Mouse (Mus musculus): Measurements from ENCODE around the gene Trip6.

DNA sequence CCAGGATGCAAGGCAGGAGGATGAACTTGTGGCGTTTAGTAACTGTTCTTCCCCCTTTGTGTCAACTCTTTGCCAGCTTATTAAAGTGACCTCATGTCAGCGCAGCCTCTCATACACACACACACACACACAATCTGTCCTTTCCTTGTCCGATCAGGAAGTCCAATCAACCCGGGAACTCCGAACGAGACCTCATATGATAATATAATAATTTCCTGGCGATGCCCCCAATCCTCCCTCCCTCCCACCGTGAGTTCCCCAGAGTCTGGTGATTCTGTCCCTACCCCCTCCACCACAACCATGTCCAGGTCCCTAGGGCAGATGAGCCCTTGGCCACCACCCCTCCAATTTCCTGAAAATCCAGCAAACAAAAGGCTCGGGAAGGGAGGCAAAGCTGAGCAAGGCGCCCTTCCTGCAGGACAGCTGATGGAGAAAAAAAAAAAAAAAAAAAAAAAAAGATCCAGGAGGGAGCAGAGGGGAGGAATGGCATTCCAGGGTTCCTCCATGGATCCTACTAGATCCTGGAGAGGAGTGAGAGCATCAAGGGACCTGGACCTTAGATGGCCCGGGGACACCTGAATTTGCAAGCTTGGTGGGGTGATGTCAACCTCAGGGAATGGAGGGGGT, 24.6 kb upstream of the Trip6 start:
- TF ChIP-seq CTCF (IDR thresholded peaks at IDR 0.05; ENCODE audit: borderline replicate concordance, insufficient read depth, low read depth, low read length) (no peak), POLR2A (IDR thresholded peaks at IDR 0.05; ENCODE audit: borderline replicate concordance, insufficient read depth, low read length) (no peak; the same call in 1 of the 2 replicates)

Data from cerebellum, adult 2 months (tissue).